8 mouse cellular contexts compared by ENCODE assay signal in genomic region chr4:117313085-117313424, GRCm38 (mm10).
DNase-seq lines count a peak whose midpoint lies in the region; ATAC-seq lines count a peak whose summit lies in the region.
"Had no signal": no experiment of that assay in that cellular context is flagged by ENCODE, and none has a peak within 500 bp of the region (broad histone marks: within the 10 kb centered on the region; RNA-seq: fewer than 3 reads in every experiment).

No protein-coding gene starts in this region.

- no peak overlapping the region for H3K27ac ChIP-seq in kidney, embryonic 14.5 days (ENCODE audit: low read depth, low read length)
- peak overlapping the region; percentile 99 for H3K27ac ChIP-seq in liver, embryonic 13.5 days
- H3K27ac ChIP-seq: macrophage had no signal

- H3K4me1 ChIP-seq in kidney, embryonic 14.5 days (ENCODE audit: control insufficient read depth, insufficient read depth, low read length) = peaks cover 23% of the 10 kb centered on the region
- H3K4me1 ChIP-seq in liver, embryonic 13.5 days (replicated peaks) = peaks cover 52% of the 10 kb centered on the region

- peak; percentile 25; the same call in 1 of the 2 replicates for ATAC-seq in kidney, embryonic 14.5 days (ENCODE audit: low FRiP score, low TSS enrichment)
- peak; percentile 47 for ATAC-seq in erythroblast, adult 5-6 weeks (replicated peaks; ENCODE audit: low FRiP score, poor library complexity, severe bottlenecking)
- ATAC-seq in liver, embryonic 13.5 days (ENCODE audit: low read depth) = peak; percentile 36

- WGBS in kidney, embryonic 14.5 days = 1% methylated on average over 4 of the region's 4 CpGs
- WGBS in liver, embryonic 13.5 days (ENCODE audit: insufficient replicate concordance) = 9% methylated on average over 4 of the region's 4 CpGs

- H3K9me3 ChIP-seq in kidney, embryonic 14.5 days (ENCODE audit: control insufficient read depth, low read length) = no peaks in the 10 kb centered on the region
- no peaks in the 10 kb centered on the region for H3K9me3 ChIP-seq in liver, embryonic 13.5 days (replicated peaks)

- H3K4me3 ChIP-seq in kidney, embryonic 14.5 days (ENCODE audit: low read length) = no peak overlapping the region
- peak overlapping the region; percentile 58 for H3K4me3 ChIP-seq in liver, embryonic 13.5 days (replicated peaks)

- no peaks in the 10 kb centered on the region for H3K36me3 ChIP-seq in kidney, embryonic 14.5 days (ENCODE audit: control insufficient read depth, insufficient read depth, low read length)
- no peaks in the 10 kb centered on the region for H3K36me3 ChIP-seq in liver, embryonic 13.5 days

- H3K4me2 ChIP-seq in kidney, embryonic 14.5 days (replicated peaks; ENCODE audit: low read depth, low read length) = no peak overlapping the region
- peak overlapping the region; percentile 79 for H3K4me2 ChIP-seq in liver, embryonic 13.5 days

- no peak overlapping the region for H3K9ac ChIP-seq in kidney, embryonic 14.5 days (ENCODE audit: low read depth, low read length)
- peak overlapping the region; percentile 71 for H3K9ac ChIP-seq in liver, embryonic 13.5 days

- no peak for DNase-seq in kidney, adult 8-10 months
- peak; percentile 84 for DNase-seq in R1 (ENCODE audit: low read depth, low spot score)
- DNase-seq in liver, embryonic 13.5 days = peak; percentile 60
- DNase-seq in cerebellum, adult 11-12 months = no peak
- no peak for DNase-seq in frontal cortex, postnatal 10 days (ENCODE audit: low spot score in 2 of 2)

- peaks cover 69% of the 10 kb centered on the region for H3K27me3 ChIP-seq in kidney, embryonic 14.5 days (ENCODE audit: control insufficient read depth, insufficient read depth, low read length)
- H3K27me3 ChIP-seq in liver, embryonic 13.5 days = peaks cover 44% of the 10 kb centered on the region

Comparison
In these comparisons a context has a peak if more than half of its experiments do, and no peak if none do; other contexts are left out.
1. DNase-seq: peak in R1 (single experiment) and liver, embryonic 13.5 days (single experiment); none in kidney, adult 8-10 months (0 of 2), cerebellum, adult 11-12 months (single experiment) and frontal cortex, postnatal 10 days (0 of 2).
2. Peak in every context shown above with its lines, with median percentiles within 50 percentile points of each other: ATAC-seq.